Mouse (Mus musculus) testis, adult 2 months (tissue): Measurements from ENCODE around the gene Theg.

ENCODE experiments used
- CTCF ChIP-seq: fragments of 200-500 bp; IDR thresholded peaks from 2 replicates; pipeline ENCODE4 v1.5.1; 2012; ENCODE audit warnings: low read depth, mild to moderate bottlenecking, inconsistent platforms, low read length, moderate library complexity; ENCODE audit not compliant: control insufficient read depth, insufficient read depth, insufficient replicate concordance
- POLR2A ChIP-seq: fragments of 200-500 bp; IDR thresholded peaks from 2 replicates; pipeline ENCODE4 v1.6.1; 2012; ENCODE audit warnings: low read depth, mild to moderate bottlenecking, inconsistent platforms, low read length, moderate library complexity; ENCODE audit not compliant: control insufficient read depth

DNA sequence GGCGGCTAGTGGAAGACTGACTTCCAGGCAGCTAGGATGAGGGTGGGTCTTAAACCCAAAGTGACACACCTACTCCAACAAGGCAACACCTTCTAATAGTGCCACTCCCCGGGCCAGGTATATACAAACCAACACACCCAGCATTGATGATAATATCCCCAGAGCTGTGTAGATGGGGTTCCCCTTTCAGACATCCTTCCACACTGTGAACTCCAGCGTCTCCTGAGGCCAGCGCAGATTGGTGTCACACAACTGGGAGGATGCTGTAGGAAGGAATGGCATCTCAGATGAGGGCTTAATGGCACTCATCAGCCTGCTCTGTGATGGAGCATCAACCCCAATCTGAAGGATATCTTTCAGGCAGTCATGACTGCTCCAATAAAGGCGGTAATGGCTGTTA lies 29.6 kb downstream of the Theg start:
- no peak for TF ChIP-seq CTCF
- no peak for TF ChIP-seq POLR2A
